Mouse (Mus musculus): ENCODE data around the gene 4930512M02Rik. TPM values are rescaled to one million over a fixed set of nuclear protein-coding genes. Genes with fewer than 3 reads are reported as not detected.
"Not testable (repeated sequence)": the region's sequence is repeated elsewhere in the genome, so short reads cannot be mapped to it uniquely, and the experiment has no call there.

Gene 4930512M02Rik
- not detected for total RNA-seq (2021)

- intact Hi-C loops (cut with DNase I): not testable (repeated sequence)
Measured at GRCm38 (mm10) chr11:11627735-11628134, at the start of gene 4930512M02Rik. Gene 4930512M02Rik, minus strand, starts transcription at chr11:11627835.

GRCm38 (mm10) chr11:11677165-11677564, 49.5 kb upstream of the 4930512M02Rik start:
- intact Hi-C loops (cut with DNase I): no loop called here
- no peak for DNase-seq

More at GRCm38 (mm10) chr11:11627735-11628134, at the start of gene 4930512M02Rik:
- DNase-seq: not testable (repeated sequence)

GRCm38 (mm10) chr11:11676068-11676741, 48.6 kb upstream of the 4930512M02Rik start:
- no peak for DNase-seq
- intact Hi-C loops (cut with DNase I): no loop called here

GRCm38 (mm10) chr11:11675063-11675462, 47.4 kb upstream of the 4930512M02Rik start:
- intact Hi-C loops (cut with DNase I): no loop called here
- DNase-seq: no peak

- no peak for DNase-seq
- intact Hi-C loops (cut with DNase I): no loop called here
Measured at GRCm38 (mm10) chr11:11672974-11673373, 45.3 kb upstream of the 4930512M02Rik start.

GRCm38 (mm10) chr11:11667922-11668290, 40.3 kb upstream of the 4930512M02Rik start:
- no peak for DNase-seq
- intact Hi-C loops (cut with DNase I): no loop called here

GRCm38 (mm10) chr11:11667254-11667921, 39.8 kb upstream of the 4930512M02Rik start:
- no peak for DNase-seq

GRCm38 (mm10) chr11:11660651-11661050, 33.0 kb upstream of the 4930512M02Rik start:
- DNase-seq: no peak
- intact Hi-C loops (cut with DNase I): no loop called here

More at GRCm38 (mm10) chr11:11667254-11667921, 39.8 kb upstream of the 4930512M02Rik start:
- intact Hi-C loops (cut with DNase I): no loop called here

GRCm38 (mm10) chr11:11658834-11659233, 31.2 kb upstream of the 4930512M02Rik start:
- DNase-seq: no peak
- intact Hi-C loops (cut with DNase I): no loop called here

GRCm38 (mm10) chr11:11657634-11658033, 30.0 kb upstream of the 4930512M02Rik start:
- DNase-seq: no peak
- intact Hi-C loops (cut with DNase I): no loop called here

- intact Hi-C loops (cut with DNase I): no loop called here
- no peak for DNase-seq
Measured at GRCm38 (mm10) chr11:11656995-11657530, 29.4 kb upstream of the 4930512M02Rik start.

GRCm38 (mm10) chr11:11656388-11656787, 28.8 kb upstream of the 4930512M02Rik start:
- intact Hi-C loops (cut with DNase I): no loop called here
- DNase-seq: no peak

GRCm38 (mm10) chr11:11644303-11644702, 16.7 kb upstream of the 4930512M02Rik start:
- DNase-seq: no peak
- intact Hi-C loops (cut with DNase I): no loop called here

GRCm38 (mm10) chr11:11624073-11624705, 3.4 kb downstream of the 4930512M02Rik start:
- no peak for DNase-seq
- intact Hi-C loops (cut with DNase I): no loop called here

GRCm38 (mm10) chr11:11609243-11609642, 18.4 kb downstream of the 4930512M02Rik start:
- intact Hi-C loops (cut with DNase I): no loop called here
- DNase-seq: no peak

GRCm38 (mm10) chr11:11587327-11587726, 40.3 kb downstream of the 4930512M02Rik start:
- DNase-seq: no peak
- intact Hi-C loops (cut with DNase I): no loop called here

- intact Hi-C loops (cut with DNase I): no loop called here
- DNase-seq: no peak
Measured at GRCm38 (mm10) chr11:11586423-11586822, 41.2 kb downstream of the 4930512M02Rik start.

- no peak for DNase-seq
- intact Hi-C loops (cut with DNase I): no loop called here
Measured at GRCm38 (mm10) chr11:11573691-11574090, 53.9 kb downstream of the 4930512M02Rik start.

GRCm38 (mm10) chr11:11570747-11571146, 56.9 kb downstream of the 4930512M02Rik start:
- DNase-seq: no peak
- intact Hi-C loops (cut with DNase I): no loop called here

- intact Hi-C loops (cut with DNase I): no loop called here
Measured at GRCm38 (mm10) chr11:11569466-11570132, 58.0 kb downstream of the 4930512M02Rik start.

GRCm38 (mm10) chr11:11568033-11568432, 59.6 kb downstream of the 4930512M02Rik start:
- intact Hi-C loops (cut with DNase I): no loop called here
- DNase-seq: no peak

More at GRCm38 (mm10) chr11:11569466-11570132, 58.0 kb downstream of the 4930512M02Rik start:
- DNase-seq: no peak
